Mouse (Mus musculus) G1E (cell line): ENCODE results near the gene Ufm1.

Source experiments
- CTCF ChIP-seq: IDR thresholded peaks from 2 replicates; pipeline ENCODE4 v1.5.1; 2012; ENCODE audit warnings: low read depth, low read length, inconsistent platforms, mixed read lengths
- GATA1 ChIP-seq: IDR thresholded peaks from 2 replicates; pipeline ENCODE4 v1.6.1; 2012; ENCODE audit warnings: borderline replicate concordance, low read length, inconsistent platforms, mixed read lengths
- GATA2 ChIP-seq: IDR thresholded peaks from 2 replicates; pipeline ENCODE4 v1.6.1; 2012; ENCODE audit warnings: low read depth, low read length, inconsistent platforms, borderline replicate concordance
- POLR2AphosphoS5 ChIP-seq: IDR thresholded peaks from 2 replicates; pipeline ENCODE4 v1.6.1; 2012; ENCODE audit warnings: low read depth, low read length, inconsistent platforms; ENCODE audit not compliant: insufficient replicate concordance

- no peak for TF ChIP-seq GATA1
- TF ChIP-seq CTCF: no peak
- TF ChIP-seq GATA2: no peak
- no peak for TF ChIP-seq POLR2AphosphoS5
Measured at GRCm38 (mm10) chr3:53871596-53871995, 8.0 kb upstream of the Ufm1 start.
